Mouse (Mus musculus) liver, embryonic 14.5 days (tissue): ENCODE data around the gene Acadsb. TPM values are rescaled to one million over a fixed set of nuclear protein-coding genes. Genes with fewer than 3 reads are reported as not detected.
"Not testable (repeated sequence)": the region's sequence is repeated elsewhere in the genome, so short reads cannot be mapped to it uniquely, and the experiment has no call there.

Experiments
- ATAC-seq: fragments of 200-750 bp; cut with Nextera tagmentation; 2 replicates; pipeline ENCODE4 v1.8.0; 2017; ENCODE audit warnings: moderate number of reproducible peaks, mild to moderate bottlenecking, moderate library complexity; ENCODE audit not compliant: insufficient read depth
- DNase-seq, 3 experiments: peaks; one replicate each; pipeline ENCODE4 v3.0.0-alpha.2; 2012 to 2013; ENCODE audit warnings: low read depth in 3 of 3, low spot score in 3 of 3
- H3K27ac ChIP-seq: fragments of 300-500 bp; sonication (generic); 2 replicates; pipeline ENCODE4 v1.5.1; 2014; ENCODE audit warnings: moderate library complexity, mild to moderate bottlenecking, control low read depth, inconsistent platforms
- H3K27me3 ChIP-seq: fragments of 300-500 bp; sonication (generic); 2 replicates; pipeline ENCODE4 v1.6.1; 2014; ENCODE audit warnings: mild to moderate bottlenecking, low read length, moderate library complexity; ENCODE audit not compliant: control insufficient read depth, insufficient read depth
- H3K36me3 ChIP-seq: fragments of 300-500 bp; sonication (generic); replicated peaks from 2 replicates; pipeline ENCODE4 v1.6.1; 2014; ENCODE audit warnings: low read depth; ENCODE audit not compliant: control insufficient read depth, insufficient read depth
- H3K4me1 ChIP-seq, 2 experiments: fragments of 200-500 bp in 1 of 2; fragments of 300-500 bp in 1 of 2; sonication (generic) in 1 of 2; replicated peaks; 2 replicates each; pipeline ENCODE4 v1.6.1; 2012 to 2014; ENCODE audit warnings: antibody characterized with exemption in 1 of 2, inconsistent platforms in 1 of 2, low read length in 1 of 2; ENCODE audit not compliant: control insufficient read depth in 2 of 2, insufficient read depth in 2 of 2
- H3K4me2 ChIP-seq: fragments of 300-500 bp; sonication (generic); 2 replicates; pipeline ENCODE4 v1.6.1; 2014; ENCODE audit warnings: low read depth, mild to moderate bottlenecking, control low read depth, moderate library complexity
- H3K4me3 ChIP-seq, 2 experiments: fragments of 200-500 bp in 1 of 2; fragments of 300-500 bp in 1 of 2; sonication (generic) in 1 of 2; 2 replicates each; pipeline ENCODE4 v1.5.1; 2012 to 2014; ENCODE audit warnings: low read depth in 2 of 2, low read length in 2 of 2, mild to moderate bottlenecking in 2 of 2, control low read depth in 1 of 2, inconsistent platforms in 1 of 2, moderate library complexity in 1 of 2; ENCODE audit not compliant: insufficient read depth in 1 of 2
- H3K9ac ChIP-seq: fragments of 300-500 bp; sonication (generic); replicated peaks from 2 replicates; pipeline ENCODE4 v1.6.1; 2014; ENCODE audit warnings: mild to moderate bottlenecking, control low read depth, moderate library complexity
- H3K9me3 ChIP-seq: fragments of 300-500 bp; sonication (generic); 2 replicates; pipeline ENCODE4 v1.6.1; 2016; ENCODE audit warnings: low read length, mixed read lengths; ENCODE audit not compliant: control insufficient read depth
- CTCF ChIP-seq: IDR thresholded peaks from 2 replicates; pipeline ENCODE4 v1.5.1; 2016; ENCODE audit warnings: antibody characterized with exemption, low read depth, control low read depth
- EP300 ChIP-seq: IDR thresholded peaks from 2 replicates; pipeline ENCODE4 v1.6.1; 2016; ENCODE audit warnings: antibody characterized with exemption, low read depth
- WGBS: fragments of 180-500 bp; shearing (Covaris S2); extraction: QIAGEN DNeasy Blood & Tissue Kit; methylation state at CpG from one replicate; pipeline ENCODE4 v1.1.7; 2014; ENCODE audit not compliant: insufficient replicate concordance; 5-methylcytosine and 5-hydroxymethylcytosine counted together
- polyA plus RNA-seq, 2 experiments: library from polyadenylated mRNA; depleted of rRNA in 1 of 2; stranded (reverse) in 1 of 2; unstranded in 1 of 2; fragments of >200 nt; fragmentation: Nextera tagmentation in 1 of 2; extraction: Ambion mirVana in 1 of 2; gene quantifications; 2 replicates each; pipeline versions ENCODE4 v1.2.1 to v1.2.3; 2012 to 2014

The Acadsb gene
- polyA plus RNA-seq, 2 experiments, result 4.5 to 30.2 TPM

GRCm38 (mm10) chr7:131370648-131371469 lies 39.5 kb upstream of the Acadsb start, which contains the start of gene Pstk:
TSS of gene Pstk (plus strand) at chr7:131371141.
- H3K36me3 ChIP-seq, result no peaks in the 10 kb centered on the region
- peak within 1 kb of the TSS; percentile 63 to 72 for H3K4me3 ChIP-seq
- H3K4me2 ChIP-seq, result peak within 1 kb of the TSS; percentile 91
- no peaks in the 10 kb centered on the region for H3K9me3 ChIP-seq
- H3K4me1 ChIP-seq, result peaks cover 2 to 10% of the 10 kb centered on the region in 2 experiments
- peak; percentile 93 for ATAC-seq
- no peaks in the 10 kb centered on the region for H3K27me3 ChIP-seq
- peak within 1 kb of the TSS; percentile 41 for H3K27ac ChIP-seq
- 3% methylated on average over 47 of the region's 47 CpGs for WGBS
- DNase-seq, result peak; percentile 79 to 80 (median 79)
- H3K9ac ChIP-seq, result peak within 1 kb of the TSS; percentile 70
- TF ChIP-seq CTCF, result peak; percentile 97
- TF ChIP-seq EP300, result no peak

- peak overlapping the region; percentile 41 for H3K27ac ChIP-seq
- H3K4me3 ChIP-seq, result peak overlapping the region; percentile 63 to 72
- no peaks in the 10 kb centered on the region for H3K36me3 ChIP-seq
- peak overlapping the region; percentile 91 for H3K4me2 ChIP-seq
- DNase-seq (no peak), ATAC-seq (peak; percentile 62; the same call in 1 of the 2 replicates)
- TF ChIP-seq EP300 (no peak), CTCF (no peak)
- no peaks in the 10 kb centered on the region for H3K9me3 ChIP-seq
- 5% methylated on average over 9 of the region's 9 CpGs for WGBS
- H3K4me1 ChIP-seq, result peaks cover 2 to 10% of the 10 kb centered on the region in 2 experiments
- H3K27me3 ChIP-seq, result no peaks in the 10 kb centered on the region
- peak overlapping the region; percentile 70 for H3K9ac ChIP-seq
These were observed 38.9 kb upstream of the Acadsb start for GRCm38 (mm10) chr7:131371470-131371860.

- Histone ChIP-seq H3K4me2 (peak overlapping the region; percentile 91), H3K27me3 (no peaks in the 10 kb centered on the region), H3K9me3 (no peaks in the 10 kb centered on the region), H3K4me3 (peak overlapping the region in 1 of 2 experiments; percentile 63; a peak in 2 of 4 replicates), H3K36me3 (no peaks in the 10 kb centered on the region), H3K9ac (peak overlapping the region; percentile 70), H3K4me1 (peaks cover 2 to 10% of the 10 kb centered on the region in 2 experiments), H3K27ac (no peak overlapping the region)
- TF ChIP-seq CTCF, result peak; percentile 36; the same call in 1 of the 2 replicates
- no peak for TF ChIP-seq EP300
- WGBS, result 32% methylated on average over 9 of the region's 9 CpGs
- peak in 1 of 3 experiments; percentile 35 for DNase-seq
- no peak for ATAC-seq
These were observed 38.3 kb upstream of the Acadsb start for GRCm38 (mm10) chr7:131371880-131372651.

- 81% methylated on average over 6 of the region's 7 CpGs for WGBS
- H3K9ac ChIP-seq, H3K27me3 ChIP-seq, H3K4me3 ChIP-seq, H3K4me2 ChIP-seq, H3K4me1 ChIP-seq, H3K27ac ChIP-seq, ATAC-seq, H3K9me3 ChIP-seq, DNase-seq: not testable (repeated sequence)
- peaks cover 21% of the 10 kb centered on the region for H3K36me3 ChIP-seq
These were observed 18.6 kb upstream of the Acadsb start for GRCm38 (mm10) chr7:131391761-131392160.
